Mouse (Mus musculus): ENCODE results near the gene Zfp551.
A peak's percentile ranks its signal among the peaks of the same experiment; 100 is the strongest.

The Zfp551 gene

GRCm38 (mm10) chr7:12422245-12422849 is at the start of gene Zfp551:
Zfp551 (minus strand) TSS chr7:12422751.
- DNase-seq (ENCODE audit: low read depth, low spot score), result peak; percentile 23

GRCm38 (mm10) chr7:12422855-12423254 is 304 bp upstream of the Zfp551 start:
- DNase-seq (ENCODE audit: low read depth, low spot score), result no peak

GRCm38 (mm10) chr7:12421741-12422140 is 810 bp downstream of the Zfp551 start:
- DNase-seq (ENCODE audit: low read depth, low spot score), result no peak

- DNase-seq (ENCODE audit: low read depth, low spot score), result no peak
These were observed 53.4 kb downstream of the Zfp551 start, which contains the start of gene Vmn1r84 for GRCm38 (mm10) chr7:12369173-12369572. Vmn1r84 (minus strand) TSS chr7:12369273.
